Comparison of ENCODE assay signal across 7 mouse cellular contexts in the genomic region with DNA sequence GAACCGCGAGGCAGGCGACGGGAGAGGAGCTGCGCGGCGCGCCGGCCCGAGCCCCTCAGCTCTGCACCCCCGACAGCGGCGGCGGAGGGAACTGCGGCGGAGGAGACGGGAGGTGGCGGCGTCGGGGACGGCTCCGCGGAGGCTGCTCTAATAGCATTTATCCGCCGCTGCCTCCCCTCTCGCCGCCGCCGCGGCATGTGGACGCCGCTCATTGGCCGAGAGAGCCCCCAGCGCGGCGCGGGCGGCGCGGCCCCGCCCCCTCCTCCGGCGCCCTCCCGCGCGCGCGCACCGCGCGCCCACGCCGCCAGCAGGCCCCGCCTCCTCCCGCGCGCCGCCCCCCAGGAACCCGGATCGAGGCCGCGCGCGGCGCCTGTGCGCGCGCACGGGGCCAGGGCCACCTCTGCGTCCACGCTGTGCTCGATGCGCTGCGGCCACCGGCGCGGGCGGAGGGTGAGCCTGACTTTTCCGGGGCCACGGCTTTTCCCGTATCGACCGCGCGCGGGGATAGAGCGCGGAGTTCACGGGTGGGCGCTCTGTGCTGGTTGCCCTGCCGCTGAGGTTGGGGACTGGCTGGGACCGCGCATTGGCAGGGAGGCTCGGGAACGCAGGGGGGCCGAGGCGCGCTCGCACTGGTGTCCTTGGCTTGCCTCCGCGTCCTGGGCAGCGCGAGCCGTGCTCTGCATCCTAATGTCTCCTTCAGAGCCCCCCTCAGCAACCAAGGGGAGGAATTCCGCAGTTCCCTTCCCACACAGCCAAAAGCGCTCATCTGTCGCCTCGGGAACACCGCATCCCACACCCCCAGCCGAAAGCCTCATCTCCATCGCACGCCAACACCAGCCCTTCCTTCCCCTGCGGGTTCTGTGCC. TPM values are rescaled to one million over a fixed set of nuclear protein-coding genes. Genes with fewer than 3 reads are reported as not detected.
A peak's percentile ranks its signal among the peaks of the same experiment; 100 is the strongest.
DNase-seq lines count a peak whose midpoint lies in the region; ATAC-seq lines count a peak whose summit lies in the region.

Atp2a2 (minus strand) TSS at position 149 of the 865 bp plus-strand sequence.

- peak; percentile 92 to 95 for DNase-seq in adrenal gland, adult 18-20 months (ENCODE audit: low spot score in 2 of 2)
- peak; percentile 97 for DNase-seq in embryo, embryonic 11 days
- DNase-seq in gastrocnemius, postnatal 4 days (ENCODE audit: low spot score in 2 of 2), result peak; percentile 91
- DNase-seq in left cerebral cortex, postnatal 36 days (ENCODE audit: low spot score in 2 of 2), result peak; percentile 90 to 91
- peak; percentile 100 for DNase-seq in midbrain, embryonic 11.5 days (ENCODE audit: low spot score, missing footprints)
- peak; percentile 78 for DNase-seq in skeletal muscle tissue, adult 2 months (ENCODE audit: low read depth, low spot score)

- H3K36me3 ChIP-seq in intestine, embryonic 16.5 days (ENCODE audit: control insufficient read depth, insufficient read depth, low read length), result 0 out of 2 replicates have a peak, but pooled peaks cover 3% of the 10 kb centered on the region
- H3K36me3 ChIP-seq in midbrain, embryonic 11.5 days (ENCODE audit: control insufficient read depth, insufficient read depth, low read length), result no peaks in the 10 kb centered on the region

- H3K27me3 ChIP-seq in intestine, embryonic 16.5 days (replicated peaks; ENCODE audit: control insufficient read depth, insufficient read depth, low read length), result no peaks in the 10 kb centered on the region
- H3K27me3 ChIP-seq in midbrain, embryonic 11.5 days (ENCODE audit: control insufficient read depth, insufficient read depth, low read length), result no peaks in the 10 kb centered on the region

- peak within 1 kb of the TSS; percentile 96 for H3K9ac ChIP-seq in intestine, embryonic 16.5 days (ENCODE audit: low read depth, low read length)
- peak within 1 kb of the TSS; percentile 99 for H3K9ac ChIP-seq in midbrain, embryonic 11.5 days (ENCODE audit: low read length)

- peak; percentile 96 for ATAC-seq in intestine, embryonic 16.5 days
- peak; percentile 93 for ATAC-seq in midbrain, embryonic 11.5 days (ENCODE audit: low FRiP score)

- H3K4me1 ChIP-seq in intestine, embryonic 16.5 days (ENCODE audit: control insufficient read depth, insufficient read depth, low read length), result peaks cover 13% of the 10 kb centered on the region
- peaks cover 13% of the 10 kb centered on the region for H3K4me1 ChIP-seq in midbrain, embryonic 11.5 days (ENCODE audit: control insufficient read depth, insufficient read depth, low read length)

- no peaks in the 10 kb centered on the region for H3K9me3 ChIP-seq in intestine, embryonic 16.5 days (ENCODE audit: control insufficient read depth, low read length)
- no peaks in the 10 kb centered on the region; the same call in 1 of the 2 replicates for H3K9me3 ChIP-seq in midbrain, embryonic 11.5 days (ENCODE audit: control insufficient read depth, low read length)

- H3K27ac ChIP-seq in intestine, embryonic 16.5 days (ENCODE audit: low read length), result peak within 1 kb of the TSS; percentile 97
- peak within 1 kb of the TSS; percentile 98 for H3K27ac ChIP-seq in midbrain, embryonic 11.5 days (ENCODE audit: low read depth, low read length)

- intact Hi-C loops in left cerebral cortex, postnatal 36 days (cut with DNase I), result loop anchor here (5.0 kb wide), 4 partner anchors 45 to 275 kb away; partner anchors contain the start of genes Camkk2 and Ift81

- under 1% methylated on average over 103 of the region's 113 CpGs for WGBS in intestine, embryonic 16.5 days
- 0% methylated on average over 54 of the region's 113 CpGs for WGBS in midbrain, embryonic 11.5 days

- peak within 1 kb of the TSS; percentile 98 for H3K4me3 ChIP-seq in intestine, embryonic 16.5 days (ENCODE audit: low read length)
- peak within 1 kb of the TSS; percentile 94 for H3K4me3 ChIP-seq in midbrain, embryonic 11.5 days (ENCODE audit: low read depth, low read length)

- peak within 1 kb of the TSS; percentile 85 for H3K4me2 ChIP-seq in intestine, embryonic 16.5 days (ENCODE audit: low read depth, low read length)
- peak within 1 kb of the TSS; percentile 73 for H3K4me2 ChIP-seq in midbrain, embryonic 11.5 days

RNA-seq across cellular contexts. Expression of gene Atp2a2, which starts in this region (rescaled TPM):
- total RNA-seq in adrenal gland, adult 18-20 months (2021), result 100 to 1,000 TPM; 198 to 199 TPM
- total RNA-seq in gastrocnemius, postnatal 4 days (2021), result 100 to 1,000 TPM; 250 to 265 TPM
- 20.4 and 27.2 TPM in 2 replicates for polyA plus RNA-seq in intestine, embryonic 16.5 days (2015; fragmentation: Nextera tagmentation; extraction: Ambion mirVana)
- total RNA-seq in left cerebral cortex, postnatal 36 days (2021), result 100 to 1,000 TPM; 681 to 755 TPM
- 43.4 and 45.8 TPM in 2 replicates for polyA plus RNA-seq in midbrain, embryonic 11.5 days (2014; fragmentation: Nextera tagmentation; extraction: Ambion mirVana)

Comparison
In these comparisons a context has a peak if more than half of its experiments do, and no peak if none do; other contexts are left out.
1. Peak in every context shown above with its lines: DNase-seq, ATAC-seq, H3K4me3 ChIP-seq and H3K27ac ChIP-seq.